Mouse (Mus musculus) intestine, embryonic 14.5 days (tissue): ENCODE measurements at regions not wholly inside any gene's neighbourhood (a gene's known extent, or its start where the extent isn't known, plus 50 kb on each side); places are given as distances from the start of the nearest gene placed in this dataset.
A peak's percentile ranks its signal among the peaks of the same experiment; 100 is the strongest.

Source experiments
- ATAC-seq: fragments of 200-750 bp; cut with Nextera tagmentation; replicated peaks from 2 replicates; pipeline ENCODE4 v1.8.0; 2017; ENCODE audit warnings: low read depth, moderate number of reproducible peaks, moderate TSS enrichment, moderate library complexity; ENCODE audit not compliant: low FRiP score, low TSS enrichment
- DNase-seq: peaks from one replicate; pipeline ENCODE4 v3.0.0-alpha.2; 2018; ENCODE audit warnings: low spot score
- H3K27ac ChIP-seq: fragments of 300-500 bp; sonication (generic); 2 replicates; pipeline ENCODE4 v1.5.1; 2014; ENCODE audit warnings: low read depth, mild to moderate bottlenecking, control low read depth
- H3K27me3 ChIP-seq: fragments of 300-500 bp; sonication (generic); replicated peaks from 2 replicates; pipeline ENCODE4 v1.6.1; 2014; ENCODE audit warnings: low read length, control low read depth; ENCODE audit not compliant: control insufficient read depth, insufficient read depth
- H3K36me3 ChIP-seq: fragments of 300-500 bp; sonication (generic); 2 replicates; pipeline ENCODE4 v1.6.1; 2014; ENCODE audit warnings: low read length, control low read depth; ENCODE audit not compliant: control insufficient read depth, insufficient read depth
- H3K4me1 ChIP-seq: fragments of 300-500 bp; sonication (generic); replicated peaks from 2 replicates; pipeline ENCODE4 v1.6.1; 2014; ENCODE audit warnings: low read length, control low read depth, mixed read lengths; ENCODE audit not compliant: control insufficient read depth, insufficient read depth
- H3K4me2 ChIP-seq: fragments of 300-500 bp; sonication (generic); 2 replicates; pipeline ENCODE4 v1.6.1; 2014; ENCODE audit warnings: low read length
- H3K4me3 ChIP-seq: fragments of 300-500 bp; sonication (generic); 2 replicates; pipeline ENCODE4 v1.5.1; 2014; ENCODE audit warnings: low read depth, low read length, control low read depth, mixed read lengths
- H3K9ac ChIP-seq: fragments of 300-500 bp; sonication (generic); 2 replicates; pipeline ENCODE4 v1.6.1; 2014; ENCODE audit warnings: mild to moderate bottlenecking, low read length
- H3K9me3 ChIP-seq: fragments of 300-500 bp; sonication (generic); 2 replicates; pipeline ENCODE4 v1.6.1; 2016; ENCODE audit warnings: low read length, control low read depth; ENCODE audit not compliant: control insufficient read depth
- WGBS: fragments of 180-500 bp; shearing (Covaris S2); extraction: QIAGEN DNeasy Blood & Tissue Kit; methylation state at CpG from one replicate; pipeline ENCODE4 v1.1.7; 2014; 5-methylcytosine and 5-hydroxymethylcytosine counted together

GRCm38 (mm10) chr6:91609671-91610070 lies 74.2 kb upstream of the Slc6a6 start:
- ATAC-seq: no peak
- no peak overlapping the region for H3K27ac ChIP-seq
- H3K4me1 ChIP-seq: no peaks in the 10 kb centered on the region
- H3K36me3 ChIP-seq: no peaks in the 10 kb centered on the region
- no peak for DNase-seq
- no peak overlapping the region for H3K4me3 ChIP-seq
- H3K9me3 ChIP-seq: no peaks in the 10 kb centered on the region
- no peaks in the 10 kb centered on the region for H3K27me3 ChIP-seq
- H3K9ac ChIP-seq: no peak overlapping the region
- WGBS: 38% methylated on average over 2 of the region's 2 CpGs
- H3K4me2 ChIP-seq: no peak overlapping the region

GRCm38 (mm10) chr6:91615022-91615421 lies 68.8 kb upstream of the Slc6a6 start:
- ATAC-seq (no peak), DNase-seq (no peak)
- H3K4me3 ChIP-seq: no peak overlapping the region
- no peaks in the 10 kb centered on the region for H3K9me3 ChIP-seq
- H3K9ac ChIP-seq: no peak overlapping the region
- H3K4me2 ChIP-seq: no peak overlapping the region
- no peaks in the 10 kb centered on the region for H3K36me3 ChIP-seq
- WGBS: 67% methylated on average over 2 of the region's 2 CpGs
- peaks cover 12% of the 10 kb centered on the region for H3K4me1 ChIP-seq
- H3K27ac ChIP-seq: no peak overlapping the region
- H3K27me3 ChIP-seq: no peaks in the 10 kb centered on the region

GRCm38 (mm10) chr6:91616541-91616940 lies 67.3 kb upstream of the Slc6a6 start:
- ATAC-seq (no peak), DNase-seq (peak; percentile 62)
- Histone ChIP-seq H3K36me3 (no peaks in the 10 kb centered on the region), H3K4me2 (peak overlapping the region; percentile 65), H3K4me1 (peaks cover 12% of the 10 kb centered on the region), H3K9me3 (no peaks in the 10 kb centered on the region), H3K9ac (peak overlapping the region; percentile 63), H3K27ac (peak overlapping the region; percentile 64; the same call in 1 of the 2 replicates), H3K27me3 (no peaks in the 10 kb centered on the region), H3K4me3 (peak overlapping the region; percentile 34)
- 64% methylated on average over 7 of the region's 7 CpGs for WGBS

- H3K27ac ChIP-seq: peak overlapping the region; percentile 64; the same call in 1 of the 2 replicates
- peak; percentile 94 for ATAC-seq
- H3K27me3 ChIP-seq: no peaks in the 10 kb centered on the region
- H3K4me1 ChIP-seq: peaks cover 12% of the 10 kb centered on the region
- H3K36me3 ChIP-seq: no peaks in the 10 kb centered on the region
- H3K9me3 ChIP-seq: no peaks in the 10 kb centered on the region
- DNase-seq: peak; percentile 82
- 1% methylated on average over 13 of the region's 13 CpGs for WGBS
- peak overlapping the region; percentile 65 for H3K4me2 ChIP-seq
- H3K9ac ChIP-seq: peak overlapping the region; percentile 63
- peak overlapping the region; percentile 34 for H3K4me3 ChIP-seq
Observed at GRCm38 (mm10) chr6:91617031-91617596, 66.7 kb upstream of the Slc6a6 start.

- Histone ChIP-seq H3K36me3 (no peaks in the 10 kb centered on the region), H3K27ac (peak overlapping the region; percentile 64; the same call in 1 of the 2 replicates), H3K4me3 (no peak overlapping the region), H3K4me1 (peaks cover 12% of the 10 kb centered on the region), H3K9me3 (no peaks in the 10 kb centered on the region), H3K4me2 (peak overlapping the region; percentile 65), H3K27me3 (no peaks in the 10 kb centered on the region), H3K9ac (no peak overlapping the region)
- ATAC-seq (0 out of 2 replicates have a peak, but pooled peaks have one; percentile 4), DNase-seq (no peak)
- WGBS: 78% methylated on average over 10 of the region's 10 CpGs
Observed at GRCm38 (mm10) chr6:91617685-91618084, 66.2 kb upstream of the Slc6a6 start.

- no peak overlapping the region for H3K4me3 ChIP-seq
- 85% methylated on average over 6 of the region's 6 CpGs for WGBS
- DNase-seq: no peak
- ATAC-seq: no peak
- no peaks in the 10 kb centered on the region for H3K9me3 ChIP-seq
- H3K27me3 ChIP-seq: no peaks in the 10 kb centered on the region
- no peak overlapping the region for H3K9ac ChIP-seq
- no peak overlapping the region for H3K27ac ChIP-seq
- no peaks in the 10 kb centered on the region for H3K36me3 ChIP-seq
- peaks cover 12% of the 10 kb centered on the region for H3K4me1 ChIP-seq
- H3K4me2 ChIP-seq: no peak overlapping the region
Observed at GRCm38 (mm10) chr6:91619009-91619408, 64.8 kb upstream of the Slc6a6 start.

GRCm38 (mm10) chr6:91619735-91620732 lies 63.8 kb upstream of the Slc6a6 start:
- no peak overlapping the region for H3K27ac ChIP-seq
- H3K36me3 ChIP-seq: no peaks in the 10 kb centered on the region
- no peak for ATAC-seq
- DNase-seq: no peak
- WGBS: 69% methylated on average over 13 of the region's 13 CpGs
- no peak overlapping the region for H3K4me3 ChIP-seq
- no peak overlapping the region for H3K4me2 ChIP-seq
- no peaks in the 10 kb centered on the region for H3K27me3 ChIP-seq
- H3K9ac ChIP-seq: no peak overlapping the region
- no peaks in the 10 kb centered on the region for H3K9me3 ChIP-seq
- H3K4me1 ChIP-seq: peaks cover 12% of the 10 kb centered on the region

- no peak overlapping the region for H3K4me3 ChIP-seq
- no peak for ATAC-seq
- no peak overlapping the region for H3K4me2 ChIP-seq
- H3K9ac ChIP-seq: no peak overlapping the region
- 78% methylated on average over 3 of the region's 3 CpGs for WGBS
- DNase-seq: no peak
- H3K36me3 ChIP-seq: no peaks in the 10 kb centered on the region
- peaks cover 12% of the 10 kb centered on the region for H3K4me1 ChIP-seq
- H3K27ac ChIP-seq: no peak overlapping the region
- H3K9me3 ChIP-seq: no peaks in the 10 kb centered on the region
- H3K27me3 ChIP-seq: no peaks in the 10 kb centered on the region
Observed at GRCm38 (mm10) chr6:91621437-91621836, 62.4 kb upstream of the Slc6a6 start.
